Mouse (Mus musculus) CH12.LX (cell line): ENCODE results near the gene Alg10b.

ENCODE experiments used
- CTCF ChIP-seq, 2 experiments: IDR thresholded peaks in 1 of 2; conservative IDR thresholded peaks in 1 of 2; 2 replicates each; pipeline ENCODE4 v1.5.1; 2011 to 2012; ENCODE audit warnings: low read depth in 2 of 2, low read length in 2 of 2, improper control_type of control experiment in 1 of 2, inconsistent platforms in 1 of 2, mild to moderate bottlenecking in 1 of 2, moderate library complexity in 1 of 2
- EP300 ChIP-seq: IDR thresholded peaks from 2 replicates; pipeline ENCODE4 v1.6.1; 2011; ENCODE audit warnings: low read length, improper control_type of control experiment
- HCFC1 ChIP-seq: IDR thresholded peaks from 2 replicates; pipeline ENCODE4 v1.6.1; 2012; ENCODE audit warnings: low read depth, mild to moderate bottlenecking, inconsistent platforms, low read length, improper control_type of control experiment
- JUND ChIP-seq: conservative IDR thresholded peaks from 2 replicates; pipeline ENCODE4 v1.6.1; 2011; ENCODE audit warnings: low read depth, low read length, improper control_type of control experiment
- MAX ChIP-seq: IDR thresholded peaks from 2 replicates; pipeline ENCODE4 v1.6.1; 2011; ENCODE audit warnings: low read length, improper control_type of control experiment
- MEF2A ChIP-seq: IDR thresholded peaks from 2 replicates; pipeline ENCODE4 v1.6.1; 2014; ENCODE audit warnings: low read depth, mild to moderate bottlenecking, inconsistent platforms, low read length, improper control_type of control experiment, borderline replicate concordance
- NELFE ChIP-seq: IDR thresholded peaks from 2 replicates; pipeline ENCODE4 v1.6.1; 2011; ENCODE audit warnings: low read depth, low read length, improper control_type of control experiment
- POLR2A ChIP-seq: IDR thresholded peaks from 2 replicates; pipeline ENCODE4 v1.6.1; 2011; ENCODE audit warnings: low read depth, mild to moderate bottlenecking, improper control_type of control experiment, low read length
- RAD21 ChIP-seq: IDR thresholded peaks from 2 replicates; pipeline ENCODE4 v1.6.1; 2011; ENCODE audit warnings: low read depth, mild to moderate bottlenecking, low read length, improper control_type of control experiment, moderate library complexity
- RCOR1 ChIP-seq: conservative IDR thresholded peaks from 2 replicates; pipeline ENCODE4 v1.6.1; 2012; ENCODE audit warnings: low read depth, mild to moderate bottlenecking, inconsistent platforms, low read length, improper control_type of control experiment
- SMC3 ChIP-seq: IDR thresholded peaks from 2 replicates; pipeline ENCODE4 v1.6.1; 2011; ENCODE audit warnings: low read depth, low read length, improper control_type of control experiment
- TBP ChIP-seq: conservative IDR thresholded peaks from 2 replicates; pipeline ENCODE4 v1.6.1; 2011; ENCODE audit warnings: low read depth, low read length, improper control_type of control experiment
- TCF12 ChIP-seq: IDR thresholded peaks from 2 replicates; pipeline ENCODE4 v1.6.1; 2014; ENCODE audit warnings: low read depth, mild to moderate bottlenecking, inconsistent platforms, low read length, improper control_type of control experiment
- UBTF ChIP-seq: IDR thresholded peaks from 2 replicates; pipeline ENCODE4 v1.6.1; 2012; ENCODE audit warnings: low read depth, mild to moderate bottlenecking, inconsistent platforms, low read length, improper control_type of control experiment, moderate library complexity

- TF ChIP-seq CTCF (conservative IDR thresholded peaks at IDR 0.05 in 1 of 2, IDR thresholded peaks at IDR 0.05 in 1 of 2; ENCODE audit: low read depth in 2 of 2, low read length in 2 of 2): no peak
- no peak for TF ChIP-seq SMC3
- TF ChIP-seq HCFC1: no peak
- no peak for TF ChIP-seq JUND
- no peak for TF ChIP-seq EP300
- no peak for TF ChIP-seq TBP
- TF ChIP-seq POLR2A: no peak
- no peak for TF ChIP-seq MAX
- no peak for TF ChIP-seq RAD21
- TF ChIP-seq RCOR1: no peak
- no peak for TF ChIP-seq MEF2A
- no peak for TF ChIP-seq TCF12
- no peak for TF ChIP-seq UBTF
- TF ChIP-seq NELFE: no peak
These were observed 10.2 kb upstream of the Alg10b start for GRCm38 (mm10) chr15:90213946-90214345.
